Mouse (Mus musculus): Measurements from ENCODE around the gene Plekhn1. TPM values are rescaled to one million over a fixed set of nuclear protein-coding genes. Genes with fewer than 3 reads are reported as not detected.

Plekhn1 gene
- polyA plus RNA-seq, 2 experiments = 36.6 to 104 TPM

DNA sequence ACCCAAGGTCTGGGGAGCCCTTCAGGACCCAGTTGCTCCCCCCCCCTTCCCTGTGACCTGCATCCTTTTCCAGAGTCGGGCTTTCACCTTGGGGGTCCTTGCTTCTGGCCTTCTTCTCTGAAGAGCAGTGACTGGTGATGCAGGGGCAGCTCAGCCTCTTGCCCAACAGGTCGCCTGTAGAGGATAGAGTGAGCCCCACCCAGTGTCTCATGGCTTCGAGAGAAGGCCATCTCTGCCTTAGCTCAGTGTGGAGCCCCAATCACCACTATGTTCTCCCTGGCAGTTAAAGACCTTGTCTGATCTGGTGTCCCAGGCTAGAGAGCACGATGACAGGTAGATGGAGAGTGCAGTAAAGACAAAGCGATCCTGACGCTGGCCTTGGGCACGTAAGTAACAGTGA is 17.5 kb upstream of the Plekhn1 start:
- no peak for ATAC-seq (ENCODE audit: low FRiP score, low read depth)
- WGBS = 26% methylated on average over 7 of the region's 7 CpGs
- no peak for TF ChIP-seq POLR2A (IDR thresholded peaks at IDR 0.05; ENCODE audit: borderline replicate concordance, extremely low read depth, insufficient read depth, insufficient read length)

DNA sequence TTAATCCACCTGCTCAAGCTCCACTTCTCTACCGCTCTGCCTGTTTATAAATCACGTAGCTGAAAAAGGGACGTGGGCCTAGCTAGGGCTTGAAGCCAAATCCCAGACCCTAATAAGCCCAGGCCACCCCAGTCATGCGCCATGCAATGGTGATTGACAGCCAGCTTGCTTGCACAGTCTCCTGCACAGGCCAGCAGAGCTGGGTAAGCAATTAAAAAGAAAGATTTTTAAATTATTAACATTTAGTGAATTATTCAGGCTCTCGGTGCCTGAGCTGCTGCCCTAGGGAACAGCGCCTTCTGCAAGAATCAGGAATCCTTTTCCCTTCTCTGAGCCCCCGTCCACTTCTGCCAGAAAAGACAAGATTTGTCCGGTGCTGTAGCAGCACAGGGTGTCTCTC is 16.4 kb upstream of the Plekhn1 start:
- TF ChIP-seq POLR2A (IDR thresholded peaks at IDR 0.05; ENCODE audit: borderline replicate concordance, extremely low read depth, insufficient read depth, insufficient read length) = no peak
- no peak overlapping the region for H3K9ac ChIP-seq (ENCODE audit: low read depth, low read length, severe bottlenecking)
- 70% methylated on average over 8 of the region's 8 CpGs for WGBS
- no peak overlapping the region for H3K27ac ChIP-seq (replicated peaks; ENCODE audit: low read depth, low read length)
- no peak overlapping the region for H3K4me3 ChIP-seq (replicated peaks; ENCODE audit: low read length)
- no peak for ATAC-seq (ENCODE audit: low FRiP score, low read depth)
- no peak overlapping the region for H3K4me2 ChIP-seq (replicated peaks; ENCODE audit: low read depth, low read length, severe bottlenecking)
- H3K4me1 ChIP-seq (ENCODE audit: control insufficient read depth, insufficient read depth, low read length) = no peaks in the 10 kb centered on the region
- H3K9me3 ChIP-seq (ENCODE audit: control insufficient read depth, low read length) = no peaks in the 10 kb centered on the region
- DNase-seq (ENCODE audit: low spot score) = no peak
- peaks cover 32% of the 10 kb centered on the region for H3K36me3 ChIP-seq (ENCODE audit: control insufficient read depth, insufficient read depth, low read length)
- peaks cover 24% of the 10 kb centered on the region for H3K27me3 ChIP-seq (ENCODE audit: control insufficient read depth, insufficient read depth, low read length)

More for the DNA sequence above, 17.5 kb upstream of the Plekhn1 start:
- H3K36me3 ChIP-seq (ENCODE audit: control insufficient read depth, insufficient read depth, low read length) = peaks cover 22% of the 10 kb centered on the region
- no peak overlapping the region for H3K4me3 ChIP-seq (replicated peaks; ENCODE audit: low read length)
- H3K9me3 ChIP-seq (ENCODE audit: control insufficient read depth, low read length) = no peaks in the 10 kb centered on the region
- no peak for DNase-seq (ENCODE audit: low spot score)
- H3K27me3 ChIP-seq (ENCODE audit: control insufficient read depth, insufficient read depth, low read length) = peaks cover 24% of the 10 kb centered on the region
- no peak overlapping the region for H3K27ac ChIP-seq (replicated peaks; ENCODE audit: low read depth, low read length)
- no peak overlapping the region for H3K4me2 ChIP-seq (replicated peaks; ENCODE audit: low read depth, low read length, severe bottlenecking)
- H3K4me1 ChIP-seq (ENCODE audit: control insufficient read depth, insufficient read depth, low read length) = no peaks in the 10 kb centered on the region
- H3K9ac ChIP-seq (ENCODE audit: low read depth, low read length, severe bottlenecking) = no peak overlapping the region

DNA sequence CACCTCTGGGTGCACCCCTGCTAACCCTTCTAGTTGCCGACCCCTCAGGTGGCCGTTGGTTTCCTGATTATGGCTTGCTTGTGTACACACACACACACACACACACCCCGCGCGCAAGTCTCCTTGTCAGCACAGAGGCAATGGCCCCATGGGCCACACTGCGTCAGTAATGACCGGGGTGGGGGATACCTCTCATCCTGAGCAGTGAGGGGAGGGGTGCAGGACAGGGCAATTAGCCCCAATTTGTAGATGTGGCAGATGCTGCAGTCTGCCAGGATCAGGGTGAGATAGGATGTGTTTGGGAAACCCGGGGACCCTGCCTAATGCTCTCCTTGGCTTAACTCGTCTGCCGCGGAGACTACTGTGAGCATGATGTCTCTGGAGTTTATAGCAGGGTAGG is 14.9 kb upstream of the Plekhn1 start:
- no peak for TF ChIP-seq POLR2A (IDR thresholded peaks at IDR 0.05; ENCODE audit: borderline replicate concordance, extremely low read depth, insufficient read depth, insufficient read length)
- no peaks in the 10 kb centered on the region for H3K4me1 ChIP-seq (ENCODE audit: control insufficient read depth, insufficient read depth, low read length)
- no peak overlapping the region for H3K9ac ChIP-seq (ENCODE audit: low read depth, low read length, severe bottlenecking)
- H3K27me3 ChIP-seq (ENCODE audit: control insufficient read depth, insufficient read depth, low read length) = peaks cover 12% of the 10 kb centered on the region
- DNase-seq (ENCODE audit: low spot score) (no peak), ATAC-seq (ENCODE audit: low FRiP score, low read depth) (no peak)
- no peaks in the 10 kb centered on the region for H3K9me3 ChIP-seq (ENCODE audit: control insufficient read depth, low read length)
- WGBS = 56% methylated on average over 11 of the region's 11 CpGs
- no peak overlapping the region for H3K4me3 ChIP-seq (replicated peaks; ENCODE audit: low read length)
- no peak overlapping the region for H3K4me2 ChIP-seq (replicated peaks; ENCODE audit: low read depth, low read length, severe bottlenecking)
- no peak overlapping the region for H3K27ac ChIP-seq (replicated peaks; ENCODE audit: low read depth, low read length)
- peaks cover 47% of the 10 kb centered on the region for H3K36me3 ChIP-seq (ENCODE audit: control insufficient read depth, insufficient read depth, low read length)

DNA sequence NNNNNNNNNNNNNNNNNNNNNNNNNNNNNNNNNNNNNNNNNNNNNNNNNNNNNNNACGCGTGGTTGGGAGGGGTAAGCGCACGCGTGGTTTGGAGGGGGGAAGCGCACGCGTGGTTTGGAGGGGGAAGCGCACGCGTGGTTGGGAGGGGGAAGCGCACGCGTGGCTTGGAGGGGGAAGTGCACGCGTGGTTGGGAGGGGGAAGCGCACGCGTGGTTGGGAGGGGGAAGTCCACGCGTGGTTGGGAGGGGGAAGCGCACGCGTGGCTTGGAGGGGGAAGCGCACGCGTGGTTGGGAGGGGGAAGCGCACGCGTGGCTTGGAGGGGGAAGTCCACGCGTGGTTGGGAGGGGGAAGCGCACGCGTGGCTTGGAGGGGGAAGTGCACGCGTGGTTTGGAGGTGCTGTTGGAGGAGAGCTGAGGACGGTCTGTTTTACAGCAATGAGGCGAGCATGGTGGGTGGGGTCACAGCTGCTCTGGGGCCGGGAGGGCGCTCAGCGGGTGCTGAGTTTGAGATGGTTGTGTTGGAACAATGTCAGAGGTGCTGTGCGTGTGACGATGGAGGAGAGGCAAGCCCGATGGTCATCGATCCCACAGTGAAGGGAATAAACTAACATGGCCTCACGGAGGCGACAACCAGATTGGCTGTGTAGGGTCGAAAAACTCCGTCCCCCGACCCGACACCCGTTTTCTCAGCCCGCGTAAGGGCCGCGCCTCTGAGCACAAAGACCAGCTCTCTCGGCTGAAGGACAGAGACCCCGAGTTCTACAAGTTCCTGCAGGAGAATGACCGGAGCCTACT is 2.2 kb upstream of the Plekhn1 start:
- Histone ChIP-seq H3K9me3 (ENCODE audit: control insufficient read depth, low read length) (no peaks in the 10 kb centered on the region), H3K27ac (replicated peaks; ENCODE audit: low read depth, low read length) (no peak overlapping the region; the same call in 1 of the 2 replicates), H3K9ac (ENCODE audit: low read depth, low read length, severe bottlenecking) (peak overlapping the region; percentile 61), H3K36me3 (ENCODE audit: control insufficient read depth, insufficient read depth, low read length) (peaks cover 60% of the 10 kb centered on the region), H3K4me2 (replicated peaks; ENCODE audit: low read depth, low read length, severe bottlenecking) (peak overlapping the region; percentile 88), H3K4me1 (ENCODE audit: control insufficient read depth, insufficient read depth, low read length) (peaks cover 11% of the 10 kb centered on the region), H3K27me3 (ENCODE audit: control insufficient read depth, insufficient read depth, low read length) (no peaks in the 10 kb centered on the region), H3K4me3 (replicated peaks; ENCODE audit: low read length) (peak overlapping the region; percentile 86)
- DNase-seq (ENCODE audit: low spot score) = no peak
- TF ChIP-seq POLR2A (IDR thresholded peaks at IDR 0.05; ENCODE audit: borderline replicate concordance, extremely low read depth, insufficient read depth, insufficient read length) = no peak
- no peak for ATAC-seq (ENCODE audit: low FRiP score, low read depth)
- WGBS = 29% methylated on average over 55 of the region's 60 CpGs

DNA sequence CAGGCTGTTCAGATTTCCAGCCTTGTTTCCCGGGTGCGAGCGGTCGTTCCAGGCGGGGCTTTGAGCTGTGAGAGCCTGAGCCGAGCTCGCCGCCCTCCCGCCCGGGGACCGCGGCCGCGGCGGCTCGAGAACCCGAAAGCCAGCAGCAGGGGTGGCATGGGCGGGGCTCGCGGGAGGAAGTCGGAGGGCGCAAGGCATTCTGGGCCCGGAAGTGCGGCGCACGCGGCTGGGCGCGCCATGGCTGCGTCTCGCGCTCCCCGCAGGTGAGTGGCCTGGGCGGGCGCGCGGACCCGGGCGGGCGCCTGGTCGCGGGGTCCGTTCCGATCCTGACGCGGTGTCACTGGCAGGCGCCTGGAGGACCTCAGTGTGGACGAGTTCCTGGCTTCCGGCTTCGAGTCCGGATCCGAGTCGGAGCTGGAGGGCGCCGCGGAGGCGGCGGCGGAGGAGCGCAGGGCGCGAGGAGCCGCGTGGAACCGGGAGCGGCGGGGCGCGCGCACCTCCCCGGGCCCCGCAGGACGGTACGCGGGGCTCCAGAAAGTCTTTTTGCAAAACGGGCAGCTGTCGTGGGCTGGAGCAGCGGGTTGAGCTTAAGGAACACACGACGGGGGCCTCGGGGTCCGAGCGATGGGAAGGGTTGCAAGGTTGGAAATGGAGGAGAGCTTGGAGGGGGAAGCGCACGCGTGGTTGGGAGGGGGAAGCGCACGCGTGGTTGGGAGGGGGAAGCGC is 1.3 kb upstream of the Plekhn1 start, which contains the start of gene Noc2l:
Gene Noc2l, plus strand, starts transcription at position 203 of the 726 bp plus-strand sequence.
- TF ChIP-seq POLR2A (IDR thresholded peaks at IDR 0.05; ENCODE audit: borderline replicate concordance, extremely low read depth, insufficient read depth, insufficient read length) = 0 out of 2 replicates have a peak, but pooled peaks have one; percentile 51
- WGBS = under 1% methylated on average over 82 of the region's 90 CpGs

More for the DNA sequence above, 1.3 kb upstream of the Plekhn1 start, which contains the start of gene Noc2l:
- Histone ChIP-seq H3K9ac (ENCODE audit: low read depth, low read length, severe bottlenecking) (peak within 1 kb of the TSS; percentile 72), H3K4me2 (replicated peaks; ENCODE audit: low read depth, low read length, severe bottlenecking) (peak within 1 kb of the TSS; percentile 88), H3K4me3 (replicated peaks; ENCODE audit: low read length) (peak within 1 kb of the TSS; percentile 86), H3K27ac (replicated peaks; ENCODE audit: low read depth, low read length) (peak within 1 kb of the TSS; percentile 86), H3K27me3 (ENCODE audit: control insufficient read depth, insufficient read depth, low read length) (no peaks in the 10 kb centered on the region), H3K9me3 (ENCODE audit: control insufficient read depth, low read length) (no peaks in the 10 kb centered on the region), H3K4me1 (ENCODE audit: control insufficient read depth, insufficient read depth, low read length) (peaks cover 11% of the 10 kb centered on the region), H3K36me3 (ENCODE audit: control insufficient read depth, insufficient read depth, low read length) (peaks cover 60% of the 10 kb centered on the region)
- DNase-seq (ENCODE audit: low spot score) (peak; percentile 89), ATAC-seq (ENCODE audit: low FRiP score, low read depth) (peak; percentile 91)

Data from limb, embryonic 14.5 days (tissue).